Mouse (Mus musculus): ENCODE data around the gene Rgs16. TPM values are rescaled to one million over a fixed set of nuclear protein-coding genes. Genes with fewer than 3 reads are reported as not detected.

Gene Rgs16
- 10 to 100 TPM in 1 of 2 experiments, 1 to 10 TPM in 1; 8.6 to 11.6 TPM for total RNA-seq (2021)
- long read RNA-seq, experiment 1, partial matches to known transcripts: 0 of 5 reads
- long read RNA-seq, experiment 1, other reads (novel, unspliced or antisense): 1 of 5 reads
- long read RNA-seq, experiment 2, transcript Rgs16-201 (5 exons, 2,339 nt): major isoform, 20 of 23 reads
- long read RNA-seq, experiment 2, partial matches to known transcripts: 0 of 23 reads
- long read RNA-seq, experiment 2, other reads (novel, unspliced or antisense): 3 of 23 reads

GRCm38 (mm10) chr1:153740145-153740544 lies at the start of gene Rgs16:
Gene Rgs16, plus strand, starts transcription at chr1:153740349.
- peak; percentile 56 to 70 for DNase-seq (ENCODE audit: low spot score in 2 of 2)

- no peak for DNase-seq (ENCODE audit: low spot score in 2 of 2)
Observed at GRCm38 (mm10) chr1:153692526-153692925, 47.6 kb upstream of the Rgs16 start.

GRCm38 (mm10) chr1:153694372-153695120 lies 45.6 kb upstream of the Rgs16 start:
- DNase-seq (ENCODE audit: low spot score in 2 of 2): no peak

- no peak for DNase-seq (ENCODE audit: low spot score in 2 of 2)
Observed at GRCm38 (mm10) chr1:153695398-153695797, 44.8 kb upstream of the Rgs16 start.

GRCm38 (mm10) chr1:153696093-153696492 lies 44.1 kb upstream of the Rgs16 start:
- DNase-seq (ENCODE audit: low spot score in 2 of 2): no peak

- no peak for DNase-seq (ENCODE audit: low spot score in 2 of 2)
Observed at GRCm38 (mm10) chr1:153696541-153696940, 43.6 kb upstream of the Rgs16 start.

GRCm38 (mm10) chr1:153697581-153698251 lies 42.4 kb upstream of the Rgs16 start:
- no peak for DNase-seq (ENCODE audit: low spot score in 2 of 2)

GRCm38 (mm10) chr1:153698311-153699084 lies 41.7 kb upstream of the Rgs16 start:
- no peak for DNase-seq (ENCODE audit: low spot score in 2 of 2)

GRCm38 (mm10) chr1:153700448-153701063 lies 39.6 kb upstream of the Rgs16 start:
- no peak for DNase-seq (ENCODE audit: low spot score in 2 of 2)

GRCm38 (mm10) chr1:153701461-153701860 lies 38.7 kb upstream of the Rgs16 start:
- no peak for DNase-seq (ENCODE audit: low spot score in 2 of 2)

GRCm38 (mm10) chr1:153702166-153702852 lies 37.8 kb upstream of the Rgs16 start:
- DNase-seq (ENCODE audit: low spot score in 2 of 2): no peak

GRCm38 (mm10) chr1:153702853-153703410 lies 37.2 kb upstream of the Rgs16 start:
- no peak for DNase-seq (ENCODE audit: low spot score in 2 of 2)

GRCm38 (mm10) chr1:153703445-153703991 lies 36.6 kb upstream of the Rgs16 start:
- no peak for DNase-seq (ENCODE audit: low spot score in 2 of 2)

- DNase-seq (ENCODE audit: low spot score in 2 of 2): no peak
Observed at GRCm38 (mm10) chr1:153704174-153704573, 36.0 kb upstream of the Rgs16 start.

GRCm38 (mm10) chr1:153704996-153705395 lies 35.2 kb upstream of the Rgs16 start:
- DNase-seq (ENCODE audit: low spot score in 2 of 2): no peak

GRCm38 (mm10) chr1:153708626-153709025 lies 31.5 kb upstream of the Rgs16 start:
- no peak for DNase-seq (ENCODE audit: low spot score in 2 of 2)

- DNase-seq (ENCODE audit: low spot score in 2 of 2): no peak
Observed at GRCm38 (mm10) chr1:153709451-153709850, 30.7 kb upstream of the Rgs16 start.

- no peak for DNase-seq (ENCODE audit: low spot score in 2 of 2)
Observed at GRCm38 (mm10) chr1:153711544-153712262, 28.4 kb upstream of the Rgs16 start.

GRCm38 (mm10) chr1:153712633-153713032 lies 27.5 kb upstream of the Rgs16 start:
- no peak for DNase-seq (ENCODE audit: low spot score in 2 of 2)

Measured in adrenal gland, postnatal 4 days (tissue).